Mouse (Mus musculus) erythroid progenitor cell, adult 5-6 weeks (primary cell): ENCODE data around the gene Dao. TPM values are rescaled to one million over a fixed set of nuclear protein-coding genes. Genes with fewer than 3 reads are reported as not detected.

Experiments used
- ATAC-seq: replicated peaks from 2 replicates; pipeline ENCODE4 v1.8.0; 2016; ENCODE audit warnings: moderate number of reproducible peaks, mild to moderate bottlenecking, moderate TSS enrichment, inconsistent platforms; ENCODE audit not compliant: poor library complexity, low FRiP score, severe bottlenecking
- total RNA-seq, 2 experiments: library from RNA; stranded (forward) in 1 of 2; stranded (reverse) in 1 of 2; fragments of 150-400 nt in 1 of 2; fragments of 186-747, 209-891 nt in 1 of 2; gene quantifications; 2 replicates each; pipeline versions ENCODE4 v1.2.3 to v1.2.4; 2015 to 2017; ENCODE audit warnings: low replicate concordance in 2 of 2

Dao gene
- total RNA-seq (2015; ENCODE audit: low replicate concordance): not detected in 2 replicates
- not detected in 2 replicates for total RNA-seq (2017; ENCODE audit: low replicate concordance)

DNA sequence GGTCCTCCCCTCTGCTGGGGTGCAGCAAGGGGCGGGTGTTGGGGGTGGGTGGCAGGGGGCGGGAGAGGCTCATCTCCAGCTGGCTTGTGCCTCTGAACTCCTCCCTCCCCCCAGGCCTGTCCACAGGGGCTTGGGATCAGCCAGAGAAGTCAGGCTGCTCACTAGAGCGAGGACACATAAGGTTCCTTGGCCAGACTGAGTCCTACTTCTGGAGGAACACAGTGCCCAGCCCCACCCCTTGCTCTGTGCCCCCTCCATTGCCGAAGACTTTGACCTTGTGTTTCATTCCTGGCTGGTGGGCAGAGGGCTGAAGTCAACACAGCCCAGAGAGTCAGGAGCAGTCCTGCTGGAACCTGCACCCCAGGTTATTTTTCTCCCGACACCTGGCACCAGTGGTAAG lies at the start of gene Dao:
TSS of gene Dao (plus strand) at position 162 of the 400 bp plus-strand sequence.
- ATAC-seq: no peak

GRCm38 (mm10) chr5:113954421-113954820 lies 49.1 kb upstream of the Dao start:
- peak; percentile 66 for ATAC-seq

DNA sequence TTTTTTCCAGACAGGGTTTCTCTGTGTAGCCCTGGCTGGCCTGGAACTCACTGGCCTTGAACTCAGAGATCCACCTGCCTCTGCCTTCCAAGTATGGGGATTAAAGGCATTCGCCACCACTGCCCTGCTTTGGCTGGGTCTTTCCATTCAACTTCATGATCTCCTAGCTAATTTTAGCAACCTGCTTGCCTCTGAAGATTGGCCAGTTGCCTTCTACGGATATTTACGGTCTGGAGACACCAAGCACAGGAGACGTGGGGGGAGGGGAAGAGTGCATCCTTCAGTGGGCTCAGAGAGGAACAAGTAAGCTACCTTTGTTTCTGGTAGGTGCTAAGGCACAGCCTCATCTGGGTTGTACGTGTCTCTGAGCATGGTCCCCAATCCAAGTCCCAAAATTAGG lies 48.2 kb upstream of the Dao start:
- ATAC-seq: no peak

- ATAC-seq: no peak
Measured at GRCm38 (mm10) chr5:113955691-113956090, 47.8 kb upstream of the Dao start.

- ATAC-seq: 0 out of 2 replicates have a peak, but pooled peaks have one; percentile 42
Measured at GRCm38 (mm10) chr5:113956510-113956909, 47.0 kb upstream of the Dao start.

GRCm38 (mm10) chr5:113959039-113959438 lies 44.5 kb upstream of the Dao start:
- no peak for ATAC-seq

- no peak for ATAC-seq
Measured at GRCm38 (mm10) chr5:113960416-113960815, 43.1 kb upstream of the Dao start.

DNA sequence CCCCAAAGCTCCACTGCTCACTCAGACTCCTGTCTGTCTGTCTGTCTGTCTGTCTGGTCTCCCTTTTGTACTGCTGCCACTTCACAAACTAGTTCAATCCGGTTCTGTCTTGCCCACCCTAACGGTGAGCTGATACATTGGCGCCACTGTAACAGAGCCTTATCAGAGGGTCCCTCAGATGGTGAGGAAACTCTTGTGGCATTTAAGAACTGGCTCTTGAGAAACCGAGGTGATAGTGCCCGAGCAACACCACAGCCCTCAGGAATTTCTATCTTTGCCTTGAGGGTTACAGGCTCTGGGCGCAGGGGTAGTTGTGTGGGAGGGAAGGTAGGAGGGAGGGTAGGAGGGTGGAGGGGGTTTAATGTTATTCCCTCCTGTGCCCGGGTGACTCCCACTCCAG lies 41.7 kb upstream of the Dao start:
- no peak for ATAC-seq

GRCm38 (mm10) chr5:113964972-113965371 lies 38.5 kb upstream of the Dao start:
- no peak for ATAC-seq

DNA sequence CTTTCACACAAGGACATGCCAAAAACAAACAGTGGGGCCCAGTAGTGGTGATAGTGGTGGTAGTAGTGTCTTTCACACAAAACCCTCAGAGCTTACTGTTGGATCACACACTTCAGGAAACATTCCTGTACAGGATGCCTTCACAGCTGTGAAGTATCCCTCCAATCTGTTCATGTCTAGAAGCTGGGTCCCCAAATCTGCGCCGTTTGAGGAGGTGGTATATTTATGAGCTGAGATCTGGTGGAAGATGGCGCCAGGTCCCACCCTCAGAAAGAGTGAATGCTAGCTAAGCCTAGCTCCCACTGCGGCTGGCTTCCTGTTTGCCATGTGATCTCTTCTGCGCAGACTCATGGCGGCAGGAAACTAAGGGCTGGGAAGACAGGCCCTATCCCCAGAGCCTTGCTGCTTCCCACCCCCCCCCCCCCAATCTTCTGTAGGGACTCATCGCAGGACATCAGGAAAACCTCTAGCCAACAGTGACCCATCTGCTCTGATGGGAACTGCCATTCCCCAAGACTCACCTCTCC lies 37.8 kb upstream of the Dao start:
- ATAC-seq: no peak

DNA sequence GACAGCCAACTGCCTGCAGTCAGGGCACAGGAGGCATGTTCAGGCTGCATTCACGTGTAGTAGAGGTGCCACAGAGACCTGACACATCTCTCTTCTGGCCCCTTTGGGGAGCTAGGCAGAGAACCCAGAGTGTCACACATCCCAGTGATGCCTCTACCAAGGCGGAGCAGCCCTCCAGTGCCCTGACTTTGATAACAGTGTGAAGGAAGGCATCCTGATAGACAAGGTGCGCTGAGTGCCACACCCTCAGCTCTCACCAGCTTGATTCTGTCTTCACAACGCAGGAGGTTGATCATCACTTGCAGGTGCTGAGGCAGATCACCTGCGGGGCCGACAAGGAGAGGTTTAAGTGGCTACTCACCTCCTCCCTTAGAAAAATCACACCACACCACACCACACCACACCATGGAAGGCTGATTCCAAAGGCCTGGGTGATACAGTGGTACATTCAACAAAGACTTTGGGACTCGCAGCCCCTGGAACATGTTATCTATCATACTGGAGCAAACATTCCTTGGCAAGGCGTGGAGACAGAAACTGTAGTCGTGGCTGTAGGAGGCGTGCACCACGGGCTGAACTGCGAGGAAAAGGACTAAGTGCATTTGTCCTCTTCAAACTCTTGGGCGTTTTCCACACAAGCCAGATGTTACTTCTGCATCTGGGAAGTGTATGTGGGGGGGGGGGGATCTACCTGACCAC lies 36.9 kb upstream of the Dao start:
- no peak for ATAC-seq

DNA sequence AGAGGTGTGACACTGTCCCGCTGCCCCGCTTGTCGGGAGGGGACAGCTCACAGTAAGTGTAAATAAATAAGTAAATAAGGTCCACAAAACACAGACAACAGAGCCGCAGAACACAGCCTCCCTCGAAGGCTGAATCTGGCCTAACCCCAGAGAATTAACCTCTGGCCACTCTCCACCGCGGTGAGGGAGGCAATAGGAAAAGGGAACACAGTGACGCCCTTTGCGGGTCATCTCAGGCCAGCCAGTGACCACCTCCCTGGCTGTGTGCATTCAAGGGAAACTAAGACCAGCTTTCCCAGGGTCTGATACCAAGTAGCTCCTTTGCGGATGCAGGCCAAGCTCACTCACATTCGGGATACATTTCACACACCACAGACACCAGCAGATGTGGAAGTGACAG lies 35.1 kb upstream of the Dao start:
- no peak for ATAC-seq

DNA sequence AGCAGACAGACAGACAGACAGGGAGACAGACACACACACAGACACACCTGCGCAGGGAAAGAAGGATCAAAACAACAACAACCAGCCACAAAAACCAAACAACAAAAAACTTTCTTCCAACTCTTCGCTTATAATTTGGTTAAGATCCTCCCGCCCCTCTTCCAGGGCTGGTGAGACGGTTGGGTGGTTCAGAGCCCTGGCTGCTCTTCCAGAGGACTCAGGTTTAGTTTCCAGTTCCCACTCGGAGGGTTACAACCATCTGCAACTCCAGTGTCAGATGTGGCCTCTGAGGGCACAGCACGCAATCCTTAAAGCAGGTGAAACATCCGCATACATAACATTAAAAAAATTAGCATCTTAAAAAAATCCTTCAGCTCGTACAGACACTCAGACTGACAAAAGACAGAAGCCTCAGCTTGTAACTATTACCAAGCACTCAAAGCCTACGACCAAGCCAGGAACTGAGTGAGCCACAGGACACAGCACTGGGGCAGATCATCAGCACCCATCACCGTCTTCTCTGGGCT lies 32.0 kb upstream of the Dao start:
- no peak for ATAC-seq

DNA sequence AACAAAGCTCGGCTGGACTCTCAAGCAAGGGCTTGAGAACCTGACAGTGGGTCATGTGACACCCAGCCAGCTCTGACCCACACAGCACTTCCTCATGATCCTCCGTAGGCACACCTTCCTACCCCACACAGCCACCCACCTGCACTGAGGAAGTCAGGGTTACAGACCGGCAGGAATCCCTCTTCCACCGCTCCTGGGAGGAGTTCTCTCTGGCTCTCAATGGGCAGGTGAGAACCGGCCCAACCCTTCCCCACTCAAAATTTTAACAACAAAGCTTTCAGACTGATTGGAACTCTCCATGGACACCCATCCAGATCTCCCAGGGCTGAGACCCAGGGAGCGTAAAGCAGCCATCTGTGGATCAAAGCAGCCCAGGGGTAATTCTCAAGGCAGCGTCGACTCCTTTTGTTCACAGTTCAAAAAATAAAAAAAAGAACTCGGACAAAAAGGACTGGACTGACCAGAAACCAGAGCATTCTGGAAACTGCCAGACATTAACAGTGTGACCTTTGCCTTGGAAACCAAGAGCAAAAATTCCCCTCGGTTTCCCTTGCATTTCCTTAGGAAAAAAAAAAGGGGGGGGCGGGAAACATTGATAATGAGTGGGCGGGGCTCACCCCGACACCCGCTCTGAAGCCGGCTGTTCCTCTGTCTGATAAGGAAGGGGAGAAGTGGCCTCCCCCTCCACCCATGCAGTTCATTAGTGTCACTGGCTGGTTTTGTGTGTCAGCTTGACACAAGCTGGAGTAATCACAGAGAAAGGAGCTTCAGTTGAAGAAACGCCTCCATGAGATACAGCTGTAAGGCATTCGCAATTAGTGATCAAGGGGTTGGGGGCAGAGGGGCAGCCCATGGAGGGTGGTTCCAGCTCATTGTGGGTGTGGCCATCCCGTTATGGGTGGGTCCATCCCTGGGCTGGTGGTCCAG lies 30.7 kb upstream of the Dao start:
- ATAC-seq: peak; percentile 71

GRCm38 (mm10) chr5:113973790-113974189 lies 29.7 kb upstream of the Dao start:
- peak; percentile 15 for ATAC-seq

- ATAC-seq: no peak
Measured at GRCm38 (mm10) chr5:113974576-113974975, 28.9 kb upstream of the Dao start.

- no peak for ATAC-seq
Measured at GRCm38 (mm10) chr5:113975538-113976215, 27.8 kb upstream of the Dao start.

DNA sequence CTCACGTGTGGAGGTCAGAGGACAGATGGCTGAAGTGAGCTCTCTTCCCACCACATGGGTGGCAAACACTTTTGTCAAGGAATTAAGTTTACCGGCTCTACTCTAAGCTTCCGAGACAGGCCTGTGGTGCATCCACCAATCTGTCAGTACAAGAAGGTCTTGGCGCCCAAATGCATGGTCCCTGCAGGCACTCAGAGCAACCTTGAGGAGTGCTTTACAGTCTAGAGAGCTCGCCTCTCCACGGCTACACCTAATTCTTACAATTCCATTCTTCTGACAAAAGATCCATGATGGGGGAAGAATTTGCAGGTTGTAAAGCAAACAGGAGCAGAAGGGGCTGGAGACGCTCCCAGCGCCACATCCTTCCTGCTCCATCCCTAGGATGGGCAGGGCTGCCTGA lies 26.9 kb upstream of the Dao start:
- ATAC-seq: no peak

GRCm38 (mm10) chr5:113977309-113977708 lies 26.2 kb upstream of the Dao start:
- peak; percentile 71 for ATAC-seq

GRCm38 (mm10) chr5:113980511-113980910 lies 23.0 kb upstream of the Dao start:
- peak; percentile 40 for ATAC-seq
